ENCODE assay signal across 16 mouse cellular contexts in genomic region chr19:45916026-45916425, GRCm38 (mm10).
"Had no signal": no experiment of that assay in that cellular context is flagged by ENCODE, and none has a peak within 500 bp of the region (broad histone marks: within the 10 kb centered on the region; RNA-seq: fewer than 3 reads in every experiment).

No protein-coding gene starts in this region.

- H3K9me3 ChIP-seq: limb, embryonic 12.5 days; liver, embryonic 13.5 days; lung, embryonic 15.5 days; midbrain, embryonic 15.5 days; neural tube, embryonic 13.5 days had no signal

- H3K4me1 ChIP-seq: limb, embryonic 12.5 days; liver, embryonic 13.5 days; lung, embryonic 15.5 days; midbrain, embryonic 15.5 days had no signal

- H3K27ac ChIP-seq: limb, embryonic 12.5 days; liver, embryonic 13.5 days; lung, embryonic 15.5 days; macrophage; midbrain, embryonic 15.5 days; neural tube, embryonic 13.5 days had no signal

- H3K4me3 ChIP-seq: limb, embryonic 12.5 days; liver, embryonic 13.5 days; lung, embryonic 15.5 days; midbrain, embryonic 15.5 days; neural tube, embryonic 13.5 days had no signal

- ATAC-seq: liver, postnatal 0 days; midbrain, embryonic 15.5 days had no signal

- H3K36me3 ChIP-seq: liver, embryonic 13.5 days; midbrain, embryonic 15.5 days had no signal

- DNase-seq: kidney, adult 11 months; kidney, postnatal 10 days; liver; liver, embryonic 13.5 days; liver, postnatal 0 days; lung, postnatal 14 days; retina, postnatal 1 day; right cerebral cortex, postnatal 4 days; spleen, adult 18-20 months; thymus, adult 18-20 months; thymus, postnatal 14 days had no signal

- H3K4me2 ChIP-seq: limb, embryonic 12.5 days; liver, embryonic 13.5 days; lung, embryonic 15.5 days; midbrain, embryonic 15.5 days; neural tube, embryonic 13.5 days had no signal

- H3K27me3 ChIP-seq: limb, embryonic 12.5 days; liver, embryonic 13.5 days; lung, embryonic 15.5 days; midbrain, embryonic 15.5 days; neural tube, embryonic 13.5 days had no signal

- H3K9ac ChIP-seq: limb, embryonic 12.5 days; liver, embryonic 13.5 days; liver, postnatal 0 days; lung, embryonic 15.5 days; midbrain, embryonic 15.5 days; neural tube, embryonic 13.5 days had no signal
